Mouse (Mus musculus) adrenal gland, postnatal 10 days (tissue): ENCODE results near the gene Ache. TPM values are rescaled to one million over a fixed set of nuclear protein-coding genes. Genes with fewer than 3 reads are reported as not detected.
A peak's percentile ranks its signal among the peaks of the same experiment; 100 is the strongest.

Experiments
- DNase-seq: peaks from one replicate; pipeline ENCODE4 v3.0.0; 2021; ENCODE audit warnings: mixed read lengths
- total RNA-seq, 2 experiments: library from RNA; stranded (reverse); gene quantifications; 2 replicates each; pipeline ENCODE4 v1.2.3; 2021

Ache gene
- total RNA-seq, 2 experiments from 2014 or later: 11.6 to 21.3 TPM

DNA sequence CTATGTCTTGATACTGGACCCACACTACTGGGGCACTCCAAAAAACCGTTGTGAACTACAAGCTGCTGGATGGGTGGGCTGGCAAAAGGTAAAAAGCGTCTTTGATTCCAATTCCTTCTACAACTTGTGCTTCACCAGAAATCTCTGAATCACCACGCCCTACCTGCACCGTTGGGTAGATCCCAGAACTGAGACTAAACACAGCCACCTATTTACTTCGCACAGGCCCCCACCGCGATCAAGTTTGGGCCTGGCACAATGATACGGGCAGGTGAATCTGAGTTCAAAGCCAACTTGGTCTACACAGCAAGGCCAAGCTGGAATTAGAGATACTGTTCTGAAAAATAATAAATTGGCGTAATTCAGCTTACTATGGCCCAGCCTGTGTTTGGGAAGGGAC, 8.0 kb downstream of the Ache start:
- DNase-seq: no peak

DNA sequence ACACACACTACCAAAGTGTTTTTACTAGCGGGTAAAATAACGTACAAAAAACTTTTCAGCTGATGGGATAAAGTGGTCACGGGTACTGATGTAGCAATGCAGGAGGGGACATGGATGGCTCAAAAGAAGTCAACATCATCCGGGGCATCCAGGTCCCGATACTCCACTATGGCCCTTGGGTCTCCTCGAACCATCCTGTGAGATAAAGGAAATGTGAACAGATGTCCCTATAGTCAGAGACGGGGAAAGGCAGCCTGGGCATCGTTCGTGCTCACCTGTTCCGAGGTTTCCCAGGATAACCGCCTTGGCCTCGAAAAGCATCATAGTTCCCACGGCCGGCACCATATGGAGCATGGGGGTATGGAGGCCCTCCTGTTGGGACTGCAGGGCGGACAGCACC, 8.4 kb downstream of the Ache start:
- no peak for DNase-seq

DNA sequence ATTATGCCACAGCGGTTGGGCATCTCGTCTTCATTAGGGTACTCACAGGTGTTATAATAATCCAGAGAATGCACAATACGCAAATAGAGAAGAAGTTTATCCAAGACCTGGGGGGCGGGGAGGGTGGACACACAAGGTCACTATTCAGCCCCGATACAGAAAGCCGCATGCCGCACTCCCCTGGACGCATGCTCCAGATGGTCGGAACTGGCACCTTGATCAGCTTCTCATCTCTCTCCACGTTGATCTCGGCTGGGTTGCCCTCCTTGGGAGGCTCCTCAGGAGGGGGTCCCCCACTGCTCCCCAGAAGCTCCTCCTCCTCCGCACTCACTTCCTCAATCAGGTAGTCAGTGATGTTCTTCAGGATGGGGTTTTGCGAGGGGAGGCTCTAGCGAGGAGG, 9.8 kb downstream of the Ache start:
- DNase-seq: no peak

DNA sequence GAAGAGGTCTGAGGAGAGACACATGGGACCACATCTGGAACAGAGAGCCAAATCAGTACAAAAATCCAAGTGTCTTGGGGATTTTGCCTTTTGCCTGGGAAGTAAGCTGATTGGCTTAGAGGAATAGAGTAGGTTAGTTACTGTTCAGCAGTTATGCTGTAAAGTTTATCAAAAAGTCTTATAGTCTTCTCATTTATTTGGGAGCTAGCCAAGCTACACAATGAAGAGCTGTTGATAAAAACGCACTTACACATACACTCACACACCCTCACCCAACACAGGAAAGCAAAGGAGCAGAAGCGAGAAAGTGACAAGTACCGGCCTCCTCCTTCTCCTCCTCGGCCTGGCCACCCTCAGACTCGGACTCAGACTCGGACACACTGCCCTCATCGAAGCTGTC, 11.9 kb downstream of the Ache start:
- no peak for DNase-seq

DNA sequence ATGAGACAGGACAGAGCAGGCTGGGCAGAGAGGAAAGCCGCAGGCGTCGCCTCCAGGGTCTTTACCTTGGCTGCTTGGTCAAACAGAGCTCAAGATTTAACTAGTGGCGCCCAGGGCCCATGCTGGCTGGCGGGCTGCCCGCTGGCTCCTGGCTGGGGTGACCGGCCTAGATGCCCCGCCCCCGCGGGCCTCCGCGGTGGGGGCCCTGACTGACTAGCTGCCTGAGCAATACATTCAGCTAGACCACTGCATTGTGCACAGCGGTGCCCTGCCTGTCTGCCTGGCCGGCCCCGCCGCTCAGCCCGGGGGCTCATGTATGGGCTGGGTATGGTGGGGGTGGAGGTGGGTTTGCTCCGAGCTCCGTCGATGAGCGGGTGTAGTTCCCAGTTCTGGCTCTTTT, 13.9 kb downstream of the Ache start:
- DNase-seq: peak; percentile 79

DNA sequence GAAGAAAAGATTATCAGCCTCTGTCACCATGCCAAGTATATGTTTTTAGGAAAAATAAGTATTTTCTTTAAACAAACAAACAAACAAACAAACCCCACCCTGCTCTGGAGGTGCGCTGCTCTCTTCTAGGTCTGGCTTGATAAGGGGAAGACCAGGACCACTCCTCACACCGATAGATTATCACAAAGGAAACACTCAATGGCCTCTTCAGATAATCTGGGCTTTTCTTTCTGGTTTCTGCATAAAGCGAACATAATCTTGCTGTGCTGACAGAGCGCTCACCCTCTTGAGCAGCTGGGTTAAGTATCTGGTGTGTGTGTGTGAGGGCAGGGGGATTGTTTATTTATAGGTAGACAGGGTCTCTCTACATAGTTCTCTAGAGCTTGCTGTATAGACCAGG, 16.3 kb downstream of the Ache start:
- DNase-seq: no peak

DNA sequence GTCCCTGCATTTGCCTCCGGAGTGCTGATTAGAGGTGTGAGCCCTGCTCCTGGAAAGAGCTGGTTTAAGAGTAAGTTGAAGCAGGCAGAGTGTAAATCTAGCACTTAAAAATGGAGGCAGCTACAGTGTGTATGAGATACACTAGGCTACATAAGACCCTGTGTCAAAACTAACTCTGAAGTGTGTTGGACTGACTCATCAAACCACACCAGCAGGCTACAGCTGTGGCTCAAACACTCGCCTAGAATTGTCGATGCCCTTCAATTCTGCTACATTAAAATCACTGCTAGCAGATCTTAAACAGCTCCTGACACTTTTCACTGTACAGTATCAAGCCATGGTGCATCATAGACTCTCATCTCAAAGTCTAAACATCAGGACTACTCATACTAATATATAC, 16.8 kb downstream of the Ache start:
- no peak for DNase-seq

DNA sequence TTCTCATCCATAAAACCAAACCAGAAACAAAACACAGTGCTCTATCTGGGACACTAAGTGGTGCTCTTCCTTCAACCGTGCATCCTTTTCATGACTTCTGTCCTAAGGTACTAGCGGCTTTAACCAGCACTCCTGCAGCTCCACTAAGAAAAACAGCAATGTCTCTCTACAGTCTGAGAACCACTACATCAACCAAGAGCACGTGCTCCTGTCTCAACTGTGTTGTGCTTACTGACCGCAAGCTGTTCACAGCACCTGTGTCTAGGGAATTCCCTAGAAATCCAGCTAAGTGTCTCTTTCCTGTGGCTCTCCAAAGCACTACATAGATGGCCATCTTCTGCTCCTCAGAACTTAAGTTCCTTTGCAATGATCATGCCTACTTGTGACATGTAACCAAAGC, 17.5 kb downstream of the Ache start:
- DNase-seq: no peak

DNA sequence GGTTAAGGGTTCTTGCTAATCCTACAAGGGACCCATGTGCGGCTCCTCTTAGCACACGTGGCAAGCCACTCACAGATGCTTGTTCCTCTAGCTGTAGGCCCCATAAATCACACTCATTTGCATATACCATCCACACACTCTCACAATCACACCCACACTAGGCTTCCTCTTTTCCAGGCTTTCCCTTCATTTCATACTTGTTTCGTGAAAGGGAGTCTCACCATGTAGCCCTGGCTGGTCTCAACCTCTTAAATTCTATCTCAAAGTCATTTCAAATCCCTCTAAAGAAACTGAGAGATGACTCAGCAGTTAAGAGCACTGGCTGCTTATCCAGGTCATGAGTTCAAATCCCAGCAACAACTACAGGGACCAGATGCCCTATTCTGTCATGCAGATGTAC, 18.5 kb downstream of the Ache start:
- no peak for DNase-seq

DNA sequence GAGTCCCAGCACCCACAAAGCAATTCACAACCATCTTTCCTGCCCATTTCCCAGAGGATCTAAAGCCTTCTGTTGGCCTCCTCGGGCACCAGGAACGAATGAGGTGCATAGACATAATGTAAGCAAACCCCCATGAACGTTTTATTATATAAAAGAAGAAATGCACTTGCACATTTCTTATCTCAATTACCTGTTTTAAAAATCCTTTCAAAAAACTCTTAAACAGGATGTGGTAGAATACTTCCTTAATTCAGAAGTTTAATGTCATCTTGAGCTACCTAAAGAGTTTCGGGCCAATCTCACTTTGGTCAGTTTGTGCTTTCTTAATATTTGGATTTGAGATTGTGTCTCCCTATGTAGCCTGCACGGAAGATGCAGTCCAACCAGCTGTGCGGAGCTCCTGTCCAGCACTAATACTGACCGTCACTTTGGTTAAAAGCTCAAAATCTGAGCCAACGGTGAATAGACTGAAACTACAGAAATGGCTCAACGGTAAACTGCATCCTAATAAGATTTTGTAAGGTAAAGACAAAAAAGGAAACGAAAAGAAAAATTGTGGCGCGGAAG, 19.2 kb downstream of the Ache start:
- DNase-seq: no peak

DNA sequence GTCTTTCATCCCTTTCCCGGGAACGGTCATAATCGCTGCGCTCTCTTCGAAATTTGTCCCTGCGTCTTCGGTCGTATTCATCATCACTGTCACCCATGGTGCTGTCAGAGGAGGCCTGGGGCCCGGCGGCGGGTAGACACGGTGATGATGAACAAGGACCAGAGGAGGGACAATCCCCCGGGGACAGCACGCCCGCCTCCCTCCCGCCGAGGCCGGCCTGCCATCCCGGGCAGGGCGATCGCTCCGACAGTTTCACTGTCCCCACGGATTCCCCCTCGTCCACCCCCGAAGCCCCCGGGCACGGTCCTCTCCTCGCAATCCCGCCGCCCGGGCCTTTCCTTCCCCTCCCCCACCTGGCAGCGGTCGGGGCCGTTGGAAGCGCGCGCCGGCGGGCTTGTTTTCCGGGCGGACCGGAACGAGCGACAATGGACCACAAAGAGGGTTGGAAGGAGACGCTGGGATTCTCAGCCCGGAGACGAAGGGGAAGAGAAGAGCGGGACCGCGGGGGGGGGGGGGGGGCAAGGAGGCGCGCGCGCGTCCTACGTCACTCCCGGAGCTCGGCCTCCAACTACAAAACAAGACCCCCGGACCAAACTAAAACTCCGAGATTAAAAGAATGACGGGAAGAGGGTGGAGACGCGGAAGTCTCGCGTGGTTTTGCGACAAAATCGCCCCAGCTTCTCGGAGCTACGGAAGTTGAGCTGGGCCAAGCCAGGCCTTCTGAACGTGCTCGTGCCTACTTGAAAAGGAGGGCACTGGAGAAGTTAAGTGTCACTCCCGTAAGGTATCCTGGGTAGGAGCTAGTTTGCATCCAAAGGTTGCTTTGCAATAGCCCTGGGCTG, 20.0 kb downstream of the Ache start, which contains the start of gene Srrt:
Srrt (minus strand) TSS at position 604 of the 842 bp plus-strand sequence.
- DNase-seq: peak; percentile 91

DNA sequence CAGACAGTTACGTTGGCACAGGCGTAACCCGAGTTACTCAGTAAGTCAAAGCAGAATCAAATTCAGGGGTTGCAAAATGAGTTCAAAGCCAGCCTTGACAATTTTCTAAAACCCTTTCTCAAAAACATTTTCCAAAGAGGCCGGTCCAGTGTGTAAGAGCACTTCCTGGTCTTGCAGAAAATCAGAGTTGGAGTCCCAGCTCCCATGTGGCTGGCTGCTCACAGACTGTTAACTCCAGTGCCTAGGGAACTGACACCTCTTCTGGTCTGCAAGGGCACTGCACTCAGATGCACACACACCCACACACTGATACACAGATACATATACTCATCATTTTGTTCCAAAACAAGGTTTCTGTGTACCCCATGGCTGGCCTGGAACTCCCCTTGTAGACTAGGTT, 21.0 kb downstream of the Ache start:
- no peak for DNase-seq

DNA sequence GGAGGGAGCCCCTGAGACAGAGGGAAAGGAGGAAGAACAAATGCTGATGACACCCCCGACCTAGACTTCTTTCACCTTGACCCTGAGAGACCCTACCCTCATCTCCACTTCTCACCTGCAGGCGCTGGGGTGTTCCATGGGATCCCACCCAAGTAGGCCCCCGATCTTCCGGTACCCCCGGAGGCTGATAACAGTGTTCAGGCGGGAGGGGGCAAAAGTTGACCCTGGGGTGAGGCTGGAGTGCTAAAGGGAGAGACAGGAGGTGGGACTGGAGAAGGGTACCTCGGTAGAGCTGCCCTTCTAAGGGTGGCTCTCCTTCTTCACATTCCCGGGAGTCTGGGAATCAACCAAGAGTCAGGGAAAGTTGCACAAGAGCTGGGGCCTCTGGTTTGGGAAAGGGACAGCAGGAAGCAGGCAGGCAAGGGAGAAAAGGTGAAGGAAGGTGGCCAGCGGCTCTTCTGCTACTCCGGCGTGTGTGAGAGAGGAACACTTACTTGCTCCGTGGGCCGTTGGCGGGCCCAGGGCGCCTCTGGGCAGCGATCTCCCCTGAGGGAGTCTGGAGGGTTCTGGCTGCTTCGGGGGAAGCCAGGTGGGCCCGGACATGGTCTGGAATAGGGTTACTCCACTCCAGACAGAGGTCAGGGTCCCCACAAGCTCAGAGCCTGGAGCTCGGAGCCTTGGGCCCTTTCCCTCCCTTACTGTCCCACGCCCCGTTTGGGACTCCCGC, 26.3 kb downstream of the Ache start:
- no peak for DNase-seq

DNA sequence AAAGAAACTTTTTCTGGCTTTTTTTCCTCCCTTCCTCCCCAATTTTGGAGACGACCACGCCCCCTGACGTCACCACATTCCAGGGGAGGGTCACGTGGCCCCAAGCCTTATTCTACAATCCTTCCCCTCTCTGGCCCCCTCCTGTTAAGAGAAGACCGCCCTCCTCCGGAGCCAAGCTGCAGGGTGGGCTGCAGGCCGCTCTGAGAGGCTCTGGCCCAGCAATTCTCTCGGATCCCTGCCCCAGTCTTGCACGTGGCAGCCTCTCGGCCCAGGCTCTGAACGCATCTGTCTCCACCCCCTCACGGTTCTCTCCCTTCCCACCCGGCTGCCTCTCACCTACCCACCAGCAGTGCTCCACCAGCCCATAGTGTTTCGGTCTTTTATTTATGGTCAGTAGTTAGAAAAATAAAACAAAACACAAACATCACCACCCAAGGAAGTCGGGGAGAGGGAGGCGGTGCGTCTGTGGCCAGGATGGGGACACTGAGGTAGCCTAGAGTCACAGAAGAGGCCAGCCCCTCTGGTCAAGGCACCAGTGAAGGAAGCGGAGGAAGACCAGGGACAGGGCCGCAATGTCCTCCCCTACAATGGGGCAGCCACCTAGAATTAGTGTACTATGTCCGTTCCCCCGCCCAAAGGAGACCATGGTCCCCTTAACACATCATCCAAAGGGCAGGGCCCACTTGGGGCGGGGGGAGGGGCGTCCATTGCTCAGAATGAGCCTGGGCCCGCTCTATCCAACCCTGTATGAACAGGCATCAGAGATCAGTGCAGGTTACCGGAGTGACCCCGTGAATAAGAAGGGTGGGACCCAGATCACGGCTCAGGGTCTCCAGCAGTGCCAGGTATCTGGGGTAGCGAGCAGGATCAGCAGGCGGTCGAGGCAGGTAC, 27.1 kb downstream of the Ache start, which contains the start of gene Trip6:
Trip6 (minus strand) TSS at position 212 of the 891 bp plus-strand sequence.
- peak; percentile 93 for DNase-seq

DNA sequence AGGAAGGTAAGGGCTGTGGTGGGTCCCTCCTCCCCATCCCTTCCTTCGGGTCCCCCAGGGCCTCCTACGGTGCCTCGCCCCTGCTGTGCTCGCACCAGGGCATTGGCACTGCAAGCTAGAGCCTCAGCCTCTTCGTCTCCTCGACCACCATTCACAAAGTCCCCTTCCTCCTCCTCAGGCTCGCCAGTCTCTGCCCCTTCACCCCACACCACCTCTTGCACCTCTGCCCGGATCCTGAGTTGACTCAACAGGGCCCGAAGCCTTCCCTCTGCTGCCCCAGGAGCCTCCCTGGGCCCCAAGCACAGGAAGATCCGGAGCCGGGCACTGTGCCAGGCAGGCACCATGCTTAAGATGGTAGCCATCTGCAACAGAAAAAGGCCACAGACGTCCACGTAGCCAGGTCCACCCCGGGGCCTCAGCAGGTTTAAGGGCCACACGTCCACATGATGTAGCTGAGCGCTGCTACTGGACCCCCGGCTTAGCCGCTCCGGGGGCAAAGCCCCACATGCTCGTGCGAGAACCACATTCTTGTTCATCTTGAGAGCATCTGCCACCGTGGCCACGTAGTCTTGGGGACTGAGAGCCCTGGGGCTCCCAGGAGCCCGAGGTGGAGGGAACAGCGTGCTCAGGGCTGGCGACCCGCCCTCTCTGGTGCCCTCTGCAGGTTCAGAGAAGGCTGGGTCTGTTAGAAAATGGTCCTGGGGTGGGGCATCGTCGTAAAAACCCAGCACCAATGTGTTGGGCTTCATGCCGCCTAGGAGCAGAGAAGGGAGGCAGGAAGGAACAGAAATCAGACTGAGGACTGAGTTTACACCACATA, 28.0 kb downstream of the Ache start:
- DNase-seq: peak; percentile 46

DNA sequence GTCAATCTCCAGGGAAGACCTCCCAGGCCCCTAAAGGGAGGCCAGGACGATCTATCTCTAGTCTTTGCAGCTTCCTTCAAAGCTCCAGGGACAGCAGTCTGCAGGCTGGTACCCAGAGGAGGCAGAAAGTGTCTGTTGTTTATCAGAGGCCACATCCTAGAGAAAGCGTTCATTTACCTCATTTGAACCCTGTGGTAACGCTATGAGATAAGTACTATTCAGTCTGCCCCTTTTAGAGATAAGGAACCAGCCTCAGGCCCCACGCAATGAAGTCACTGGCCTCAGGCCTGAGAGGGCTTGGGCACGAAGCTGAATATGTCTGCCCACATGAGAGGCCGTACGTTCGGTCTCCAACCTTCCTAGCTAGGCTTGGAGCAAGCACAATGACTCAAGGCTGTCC, 30.0 kb downstream of the Ache start:
- no peak for DNase-seq

DNA sequence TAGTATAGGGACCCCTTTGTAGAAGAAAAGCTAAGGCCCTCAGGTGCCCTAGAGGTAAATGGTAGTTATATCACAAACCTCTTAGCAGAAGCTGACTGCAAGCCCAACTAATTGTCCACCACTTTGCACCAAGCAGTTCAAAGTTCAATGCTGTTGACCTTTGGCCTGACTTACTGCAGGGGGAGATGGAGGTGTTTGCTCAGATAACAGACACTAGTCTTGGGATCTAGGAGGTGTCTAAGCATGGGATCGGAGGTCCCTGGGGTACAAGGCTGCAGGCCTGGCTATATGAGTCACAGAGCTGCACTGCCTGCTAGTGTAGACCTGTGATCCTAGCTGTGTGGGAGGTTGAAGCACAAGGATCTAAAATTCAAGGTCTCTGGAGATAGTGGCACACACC, 31.3 kb downstream of the Ache start:
- no peak for DNase-seq

DNA sequence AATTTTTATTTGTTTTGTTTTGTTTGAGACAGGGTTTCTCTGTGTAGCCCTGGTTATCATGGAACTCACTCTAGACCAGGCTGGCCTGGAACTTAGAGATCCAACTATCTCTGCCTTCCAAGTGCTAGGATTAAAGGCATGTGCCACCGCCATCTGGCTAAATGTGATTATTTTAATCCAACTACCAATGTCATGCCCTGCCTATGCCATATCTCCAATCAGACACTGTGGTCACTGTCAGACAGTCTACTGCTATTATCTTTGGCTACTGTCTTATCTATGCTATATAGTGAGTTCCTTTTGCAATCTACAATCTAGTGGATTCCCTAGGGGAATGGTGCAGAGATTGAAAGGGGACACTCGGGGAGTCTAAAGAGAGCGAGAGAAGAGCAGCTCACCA, 33.7 kb downstream of the Ache start:
- no peak for DNase-seq

DNA sequence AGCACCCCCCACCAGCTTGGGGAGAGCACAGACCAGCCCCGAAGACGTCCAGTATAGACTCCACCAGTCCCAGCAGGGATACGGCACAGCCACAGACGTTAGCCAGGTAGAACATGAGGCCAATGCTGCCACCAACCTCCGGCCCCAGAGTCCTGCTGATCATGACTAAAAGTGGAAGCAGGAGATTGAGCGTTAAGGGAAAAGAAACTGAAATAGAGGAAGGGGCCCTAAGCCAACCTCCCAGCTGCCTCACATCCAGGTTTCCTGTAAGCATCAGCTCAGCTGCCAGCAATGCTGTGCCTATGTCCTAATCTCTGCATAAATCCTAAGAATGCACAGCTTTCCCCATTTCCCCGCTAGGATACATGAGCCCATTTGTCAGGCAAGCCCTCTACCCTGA, 43.6 kb downstream of the Ache start:
- DNase-seq: no peak

DNA sequence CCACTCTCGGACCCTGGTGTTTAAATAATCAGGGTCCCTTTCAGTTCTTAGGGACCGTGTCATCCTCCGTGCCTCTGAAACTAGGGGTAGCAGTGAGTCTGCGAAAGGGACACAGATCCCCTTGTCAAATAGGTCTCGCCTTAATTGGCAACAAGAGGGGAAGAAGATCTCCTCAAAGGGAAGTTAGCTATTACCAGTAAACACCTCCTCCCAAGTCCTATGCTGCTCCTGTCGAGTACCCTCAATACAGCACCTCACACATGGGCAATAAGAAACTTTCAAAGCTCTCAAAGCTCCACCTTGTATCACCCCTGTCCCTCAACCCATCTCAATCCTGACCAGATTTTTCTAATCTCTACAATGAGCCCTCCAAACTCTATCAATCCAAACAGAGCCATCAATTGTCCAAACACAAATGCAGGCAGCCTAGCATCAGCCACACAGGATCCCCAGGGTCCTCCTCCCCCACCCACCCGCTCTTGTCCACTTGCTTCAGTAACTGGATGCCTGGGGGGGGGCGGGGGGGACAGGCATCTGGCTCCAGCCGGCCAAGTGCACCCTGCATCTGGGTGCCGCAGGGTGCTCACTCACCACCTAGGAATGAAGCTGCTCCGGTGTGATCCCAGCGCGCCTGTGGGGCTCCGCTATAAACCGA, 45.7 kb downstream of the Ache start:
- DNase-seq: no peak
